Mouse (Mus musculus) cerebellum, adult 9-10 months (tissue): ENCODE data around the gene Defb23.

Experiments
- DNase-seq: peaks from one replicate; pipeline ENCODE4 v3.0.0; 2022

The Defb23 gene

DNA sequence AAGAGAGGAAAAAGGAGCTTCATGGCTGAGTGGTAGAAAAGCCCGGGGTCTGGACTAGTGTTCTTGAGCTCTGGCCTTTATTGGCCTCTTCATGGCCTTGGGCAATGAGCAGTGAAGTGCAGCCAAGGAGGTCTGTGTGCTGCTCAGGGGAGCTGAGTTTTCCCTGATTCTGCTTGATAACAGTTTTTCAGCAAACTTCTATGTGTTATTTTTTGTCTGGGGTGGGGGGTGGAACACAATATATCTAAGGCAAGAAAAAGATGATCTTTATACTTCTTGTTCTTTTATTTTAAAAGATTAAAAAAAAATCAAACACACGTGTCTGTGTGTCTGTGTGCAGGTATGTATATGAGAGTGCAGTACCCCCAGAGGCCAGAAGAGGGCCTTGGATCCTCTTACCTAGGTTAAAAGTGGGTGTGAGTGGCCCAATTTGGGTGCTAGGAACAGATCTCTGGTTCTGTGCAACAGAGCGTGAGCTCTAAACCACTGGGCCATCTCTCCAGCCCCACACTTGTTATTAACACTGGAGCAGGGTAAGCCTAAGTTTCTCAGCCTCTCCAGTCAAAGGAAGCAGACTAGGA is at the start of gene Defb23:
Gene Defb23, minus strand, starts transcription at position 51 of the 581 bp plus-strand sequence.
- no peak for DNase-seq

DNA sequence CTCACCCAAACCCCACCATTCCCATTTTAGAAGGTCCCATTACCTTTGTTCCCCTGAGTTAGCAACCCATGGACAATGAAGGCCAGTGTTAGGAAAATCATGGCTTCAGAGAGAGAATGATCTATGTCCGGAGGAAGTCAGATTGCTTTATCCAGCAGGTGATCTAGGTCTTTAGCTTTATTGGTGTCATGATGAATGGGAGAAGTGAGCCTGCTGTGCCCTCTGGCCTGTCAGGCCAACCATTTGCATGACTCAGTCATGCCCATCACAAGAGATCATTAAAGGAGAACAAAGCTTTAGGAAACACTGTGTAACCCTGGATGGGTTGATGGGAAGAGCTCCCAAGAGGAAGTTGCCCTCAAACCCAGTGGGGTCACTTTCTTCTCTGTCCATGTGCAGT is 47.2 kb upstream of the Defb23 start, which contains the start of gene Defb26:
Gene Defb26, minus strand, starts transcription at position 101 of the 400 bp plus-strand sequence.
- no peak for DNase-seq

DNA sequence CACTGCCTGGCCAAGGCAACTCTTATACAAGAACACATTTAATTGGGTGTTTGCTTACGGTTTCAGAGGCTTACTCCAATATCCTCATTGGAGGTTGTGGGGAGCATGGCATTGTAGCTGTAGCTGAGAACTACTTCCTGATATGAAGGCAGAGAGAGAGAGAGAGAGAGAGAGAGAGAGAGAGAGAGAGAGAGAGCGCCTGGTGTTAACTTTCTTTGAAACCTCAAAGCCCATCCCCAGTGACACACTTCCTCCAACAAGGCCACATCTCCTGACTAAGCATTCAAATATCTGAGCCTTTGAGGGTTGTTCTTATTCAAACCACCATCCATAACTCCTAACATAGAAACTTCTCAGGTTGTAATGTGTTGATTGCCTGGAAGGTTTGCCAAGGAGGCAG is 39.5 kb upstream of the Defb23 start:
- DNase-seq, result no peak

DNA sequence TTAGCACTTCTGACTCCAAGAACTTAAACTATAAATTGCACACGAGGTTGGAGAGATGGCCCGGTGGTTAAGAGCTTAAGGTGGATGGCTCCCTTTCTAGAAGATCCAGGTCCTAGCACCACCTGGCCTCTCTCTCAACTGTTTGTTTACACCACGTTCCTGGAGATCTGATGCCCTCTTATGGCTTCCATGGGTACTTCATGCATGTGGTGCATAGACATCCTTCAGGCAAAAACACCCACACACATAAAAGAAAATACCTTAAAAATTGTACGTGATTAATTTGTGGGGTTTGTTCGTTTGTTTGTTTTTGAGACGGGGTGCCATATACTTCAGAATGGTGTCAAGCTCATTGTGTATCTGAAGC is 36.4 kb upstream of the Defb23 start:
- no peak for DNase-seq

DNA sequence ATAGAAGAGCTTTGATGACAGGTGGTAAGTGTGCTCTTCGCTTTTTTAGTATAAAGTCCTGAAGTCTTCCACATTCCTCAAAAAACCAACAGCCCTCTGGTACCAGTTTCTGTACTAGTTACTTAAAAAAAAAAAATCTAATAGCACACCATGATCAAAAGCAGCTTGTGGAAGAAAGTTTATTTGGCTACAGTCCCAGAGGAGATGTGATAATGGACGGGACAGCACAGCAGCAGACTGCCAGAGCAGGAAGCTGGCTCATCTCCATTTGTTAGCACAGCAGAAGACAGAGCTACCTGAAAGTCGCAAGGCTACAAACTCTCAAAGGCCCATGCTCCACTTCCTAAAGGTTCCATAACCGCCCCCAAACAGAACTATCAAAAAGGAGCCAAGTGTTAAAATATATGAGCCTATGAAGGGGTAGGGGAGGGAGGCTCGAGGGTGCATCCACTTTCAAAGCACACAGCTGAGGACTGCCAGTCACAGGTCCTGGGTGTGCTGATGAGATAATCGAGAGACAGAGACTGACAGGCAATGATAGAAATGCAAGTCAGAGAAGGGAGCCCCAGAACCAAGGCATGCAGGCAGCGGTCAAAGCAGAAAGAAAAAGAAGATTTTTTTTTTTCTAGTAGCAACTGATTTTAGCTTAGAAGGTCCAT is 35.9 kb upstream of the Defb23 start:
- DNase-seq, result no peak

DNA sequence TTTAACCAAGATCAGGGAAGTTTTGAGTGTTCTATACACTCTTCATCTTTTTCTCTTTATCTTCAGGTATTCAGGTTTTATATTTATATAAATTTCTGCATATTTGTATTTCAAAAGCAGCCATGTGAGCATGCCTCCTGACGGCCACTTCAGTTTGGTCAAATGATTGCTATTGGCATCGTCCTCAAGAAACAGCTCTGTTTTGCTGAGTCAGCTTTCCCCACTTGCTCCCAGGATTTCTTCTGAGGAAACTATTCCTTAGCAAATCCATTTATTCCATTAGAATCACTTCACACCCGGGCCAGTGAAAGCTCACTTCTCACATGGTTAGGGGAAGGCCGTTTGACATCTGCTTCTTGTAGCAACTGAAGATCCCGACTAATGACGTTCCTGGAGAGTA is 33.6 kb upstream of the Defb23 start:
- DNase-seq, result no peak

DNA sequence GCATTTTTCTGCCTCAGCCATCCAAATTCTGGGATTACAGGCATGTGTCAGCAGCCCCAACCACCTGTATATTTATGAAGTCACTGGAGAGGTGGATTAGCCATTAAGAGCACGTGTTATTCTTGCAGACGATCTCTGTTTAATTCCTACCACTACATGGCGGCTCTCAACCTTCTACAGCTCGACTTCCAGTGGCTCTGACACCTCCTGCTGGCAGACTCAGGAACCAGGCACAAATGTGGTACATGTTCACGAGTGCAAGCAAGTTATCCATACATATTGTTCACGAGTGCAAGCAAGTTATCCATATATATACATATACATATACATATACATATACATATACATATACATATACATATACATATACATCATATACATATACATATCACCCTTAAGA is 28.7 kb upstream of the Defb23 start:
- DNase-seq, result no peak

DNA sequence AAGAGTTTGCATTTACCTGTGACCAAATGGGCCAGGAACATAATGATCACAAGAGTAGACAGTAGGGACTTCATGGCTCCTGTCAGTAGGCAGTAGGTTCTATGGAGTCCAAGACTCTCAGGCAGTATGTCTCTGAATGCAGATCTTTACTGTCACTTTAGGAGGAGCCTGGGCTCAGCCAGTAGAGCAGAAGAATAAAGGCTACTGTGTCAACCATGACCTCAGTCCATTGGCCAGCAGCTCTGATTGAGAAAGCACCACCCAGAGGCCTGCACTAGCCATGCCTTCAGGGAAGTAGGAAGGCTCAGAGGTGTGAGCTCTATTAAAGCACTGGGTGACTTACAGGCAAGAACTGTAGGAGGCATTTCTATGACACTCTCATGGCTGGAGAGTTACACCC is 25.6 kb upstream of the Defb23 start, which contains the start of gene Defb22:
Gene Defb22, minus strand, starts transcription at position 101 of the 400 bp plus-strand sequence.
- no peak for DNase-seq

DNA sequence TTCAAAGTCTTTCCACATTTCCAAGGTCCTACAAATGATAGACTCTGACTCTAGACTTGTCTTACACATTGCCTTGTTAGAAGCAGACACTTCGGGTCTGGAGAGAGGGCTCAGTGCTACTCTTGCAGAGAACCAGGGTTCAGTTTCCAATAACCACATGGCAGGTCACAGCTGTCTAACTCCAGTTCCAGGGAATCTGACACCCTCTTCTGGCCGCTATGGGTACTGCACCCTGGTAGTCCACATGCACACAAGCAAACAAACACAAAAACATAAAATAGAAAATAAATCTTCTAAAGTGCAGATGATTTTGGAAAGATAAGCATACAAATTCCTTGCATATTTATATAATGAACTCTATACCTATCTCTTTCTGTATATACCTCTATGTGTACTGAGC is 22.6 kb upstream of the Defb23 start:
- no peak for DNase-seq

DNA sequence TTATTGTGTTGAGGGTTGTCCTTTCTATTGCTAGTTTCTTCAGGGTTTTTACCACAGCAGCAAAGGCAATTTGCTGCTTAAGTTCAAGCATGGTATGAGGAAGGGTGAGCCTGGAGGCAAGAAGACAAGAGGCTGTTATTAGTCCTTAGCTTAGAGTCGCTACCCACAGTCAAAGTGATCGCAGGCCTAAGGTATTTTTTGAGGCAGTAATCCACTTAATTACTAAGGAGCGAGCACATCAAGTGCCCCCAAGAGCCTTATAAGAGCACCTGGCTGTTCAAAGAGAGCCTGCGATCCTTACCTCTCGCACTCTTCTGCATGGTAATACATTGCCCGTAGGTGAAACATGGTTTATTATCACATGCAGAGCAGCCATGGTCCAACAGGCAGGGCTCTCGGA is 17.3 kb upstream of the Defb23 start:
- no peak for DNase-seq

DNA sequence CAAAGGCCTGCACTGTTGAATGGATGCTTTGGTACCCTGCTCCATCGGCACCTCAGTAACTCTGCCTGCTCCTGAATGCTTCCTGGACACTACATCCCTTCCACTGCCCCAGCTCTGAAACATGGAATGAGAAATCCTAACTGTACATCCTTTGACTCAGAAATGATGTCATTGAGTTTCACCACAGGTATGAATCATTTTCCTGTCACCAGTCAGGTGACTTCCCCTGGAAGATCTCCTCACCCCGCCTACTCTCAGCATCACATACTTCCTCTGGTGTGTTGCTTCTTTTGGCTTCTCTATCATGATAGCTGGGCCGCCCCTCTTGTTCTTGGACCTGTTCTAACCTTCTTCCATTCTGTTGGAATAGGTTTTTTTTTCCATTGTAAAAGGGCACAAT is 16.5 kb upstream of the Defb23 start:
- no peak for DNase-seq

DNA sequence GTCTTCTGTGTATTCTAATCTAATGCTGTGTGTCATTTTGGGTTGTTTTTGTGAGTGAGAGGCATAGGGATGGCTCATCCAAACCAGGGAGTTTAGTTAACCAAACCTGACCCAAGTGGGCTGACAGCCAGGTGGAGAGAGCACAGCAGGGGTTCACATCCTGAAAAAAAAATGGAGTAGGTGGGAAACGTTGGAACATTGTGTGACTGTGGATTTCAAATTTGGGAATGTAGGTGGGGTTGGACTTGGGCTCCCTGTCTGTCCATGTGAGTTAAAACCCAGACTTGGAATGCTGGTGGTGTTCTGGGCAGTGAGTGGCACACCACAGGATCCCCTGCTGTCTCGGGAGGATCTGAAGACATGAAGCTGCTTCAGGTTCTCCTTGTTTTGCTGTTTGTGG is 12.3 kb upstream of the Defb23 start, which contains the start of gene Defb20:
Gene Defb20, plus strand, starts transcription at position 301 of the 400 bp plus-strand sequence.
- no peak for DNase-seq

DNA sequence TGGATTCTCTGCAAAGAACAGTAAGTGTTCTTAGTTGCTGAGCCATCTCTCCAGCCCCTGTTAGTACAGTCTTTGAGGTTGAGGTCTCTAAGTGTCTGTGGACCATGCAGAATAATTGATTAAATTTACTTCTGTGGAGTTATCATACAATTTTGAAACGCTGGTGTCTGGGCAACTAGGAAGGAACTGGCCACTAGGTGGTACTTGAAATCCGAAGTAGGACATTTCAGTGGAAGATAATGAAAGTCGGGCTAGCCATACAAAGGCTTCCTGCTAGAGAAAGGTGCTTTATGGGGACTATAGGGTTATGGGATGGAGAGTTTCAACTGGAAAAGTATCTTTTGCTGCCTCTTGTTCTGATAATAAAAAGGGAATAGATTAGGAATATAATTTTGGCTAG is 8.0 kb upstream of the Defb23 start:
- no peak for DNase-seq

DNA sequence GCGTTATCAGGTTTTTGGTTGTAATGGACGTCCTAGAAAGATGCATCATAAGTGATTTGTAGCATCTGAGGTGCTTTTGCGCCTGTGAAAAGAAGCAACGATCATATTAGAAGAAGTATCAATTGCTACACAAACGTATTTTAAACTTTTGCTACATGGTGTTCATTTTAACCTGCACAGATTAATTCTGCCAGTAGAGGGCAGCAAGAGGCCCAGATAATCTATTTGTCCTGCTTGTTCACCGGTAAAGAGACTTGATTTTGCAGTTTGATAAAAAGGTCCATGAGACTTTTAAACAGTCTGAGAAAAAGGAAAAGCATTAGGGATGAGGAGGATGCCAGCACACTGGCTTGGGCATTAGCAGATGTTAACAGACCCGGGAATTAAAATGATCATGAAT is 6.6 kb upstream of the Defb23 start:
- DNase-seq, result peak; percentile 33

DNA sequence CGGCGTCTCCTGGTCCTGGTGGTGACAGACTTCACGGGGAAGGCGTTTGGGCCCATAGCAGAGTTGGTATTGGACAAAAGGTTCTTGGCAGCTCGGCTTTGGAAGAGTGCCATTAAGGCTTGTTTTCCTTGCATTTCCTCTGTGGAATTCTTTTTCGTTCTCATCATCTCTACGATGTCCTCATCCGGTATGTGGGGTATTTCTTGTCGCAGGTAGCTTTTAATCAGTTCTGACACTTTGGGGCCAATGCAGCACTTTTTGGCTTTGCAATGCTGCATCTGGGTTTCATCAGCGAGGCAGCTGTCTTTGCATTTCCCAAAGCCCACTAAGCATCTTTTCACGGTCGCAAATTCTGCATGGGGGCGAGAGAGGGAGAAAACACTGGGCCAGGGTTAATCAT is 5.2 kb downstream of the Defb23 start:
- DNase-seq, result no peak

DNA sequence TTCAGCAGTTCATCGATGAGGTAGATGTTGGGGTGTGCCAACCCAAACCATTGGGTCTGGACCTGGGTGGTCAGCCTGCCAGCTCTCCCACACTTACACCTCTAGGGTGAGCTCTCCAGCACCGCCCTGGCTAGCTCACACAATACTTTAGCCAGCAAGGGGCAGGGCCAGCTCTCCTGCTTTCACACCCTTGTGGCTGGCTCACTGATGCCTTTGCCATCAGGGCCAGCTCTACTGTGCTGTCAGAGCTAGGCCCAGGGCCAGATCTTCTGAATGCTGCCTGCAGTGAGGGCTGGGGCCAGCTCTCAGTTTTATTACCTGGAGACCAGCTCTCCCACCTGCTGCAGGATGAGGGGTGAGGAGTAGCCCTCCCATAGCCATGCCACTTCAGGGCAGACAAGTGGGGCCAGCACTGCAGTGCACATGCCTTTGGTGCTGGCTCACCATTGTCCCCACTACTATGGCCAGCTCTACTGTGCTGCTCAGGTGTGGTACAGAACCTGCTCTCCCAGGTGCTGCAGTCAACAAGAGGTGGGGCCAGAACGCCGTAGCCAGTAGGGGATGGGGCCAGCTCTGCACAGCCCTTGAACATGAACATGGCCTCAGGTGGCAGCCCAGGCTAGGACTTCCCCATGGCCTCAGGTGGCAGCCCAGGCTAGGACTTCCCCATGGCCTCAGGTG is 12.2 kb downstream of the Defb23 start:
- no peak for DNase-seq

DNA sequence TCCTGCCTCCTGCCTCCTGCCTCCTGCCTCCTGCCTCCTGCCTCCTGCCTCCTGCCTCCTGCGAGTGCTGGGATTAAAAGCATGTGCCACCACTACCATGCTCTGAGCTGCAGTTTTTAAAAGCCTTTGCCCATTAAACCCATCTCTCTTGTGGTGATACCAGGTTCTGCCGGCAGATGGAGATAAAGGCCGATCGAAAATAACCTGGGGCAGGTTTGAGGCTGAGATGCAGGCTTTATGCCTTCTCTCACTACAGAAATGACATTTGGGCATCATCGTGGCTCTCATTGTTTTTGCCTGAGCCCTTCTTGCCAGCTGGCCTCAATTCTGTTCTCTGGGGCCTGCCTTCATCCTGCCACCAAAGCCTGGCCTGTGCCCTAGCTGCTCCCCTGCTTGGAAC is 14.2 kb downstream of the Defb23 start:
- peak; percentile 75 for DNase-seq

DNA sequence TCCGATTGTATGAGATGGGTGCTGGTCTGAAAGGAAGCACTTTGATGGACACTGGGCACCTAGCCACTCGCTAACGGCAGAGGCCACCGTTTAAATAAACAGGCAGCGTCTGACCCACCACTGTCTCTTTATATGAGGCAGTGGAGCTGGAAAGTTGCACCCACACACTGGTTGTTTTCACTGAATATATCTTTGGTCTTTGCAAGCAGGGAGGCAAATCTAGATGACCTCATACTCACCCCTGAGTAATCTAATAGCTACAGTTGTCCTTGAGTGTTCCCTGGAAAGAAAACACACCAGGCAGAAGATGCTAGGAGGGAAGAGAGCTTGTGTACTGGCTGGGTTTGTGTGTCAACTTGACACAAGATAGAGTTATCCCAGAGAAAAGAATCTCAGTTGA is 17.0 kb downstream of the Defb23 start:
- no peak for DNase-seq

DNA sequence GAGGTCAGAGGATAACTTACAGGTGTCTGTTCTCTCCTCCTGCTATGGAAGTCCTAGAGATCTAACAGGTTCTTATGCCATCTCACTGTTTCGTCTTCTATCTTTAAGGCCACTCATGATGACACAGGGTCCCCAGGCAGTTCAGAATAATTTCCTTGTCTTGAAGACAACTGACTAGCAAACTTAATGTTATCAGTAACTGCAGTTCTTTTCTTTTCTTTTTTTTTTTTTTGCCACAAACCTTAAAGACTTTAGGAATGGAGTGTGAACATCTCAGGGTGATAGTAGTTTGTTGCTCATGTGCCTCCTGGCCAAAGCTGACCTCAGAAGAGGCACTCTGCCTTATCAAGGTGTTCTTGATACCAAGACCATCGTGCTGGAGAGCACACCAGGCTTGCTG is 17.8 kb downstream of the Defb23 start:
- no peak for DNase-seq

DNA sequence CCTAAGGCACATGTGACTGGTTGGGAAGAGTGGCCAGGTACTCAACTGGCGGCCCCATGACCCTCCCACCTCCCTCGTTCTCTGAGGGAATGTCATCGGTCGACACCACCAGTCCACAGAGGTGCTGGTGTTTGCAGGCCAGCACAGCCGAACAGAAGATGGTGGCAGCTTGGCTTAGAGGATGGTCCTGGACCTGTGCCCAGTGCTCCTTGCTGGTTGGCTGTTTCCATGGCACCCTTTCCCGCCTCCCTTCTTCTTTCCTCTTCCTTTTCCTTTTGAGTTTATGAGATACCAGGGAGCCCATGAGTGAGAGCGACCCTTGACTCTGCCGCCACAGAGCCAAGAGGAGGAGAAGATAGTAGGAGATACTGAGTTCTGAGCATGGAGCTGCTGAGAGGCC is 21.1 kb downstream of the Defb23 start:
- no peak for DNase-seq

DNA sequence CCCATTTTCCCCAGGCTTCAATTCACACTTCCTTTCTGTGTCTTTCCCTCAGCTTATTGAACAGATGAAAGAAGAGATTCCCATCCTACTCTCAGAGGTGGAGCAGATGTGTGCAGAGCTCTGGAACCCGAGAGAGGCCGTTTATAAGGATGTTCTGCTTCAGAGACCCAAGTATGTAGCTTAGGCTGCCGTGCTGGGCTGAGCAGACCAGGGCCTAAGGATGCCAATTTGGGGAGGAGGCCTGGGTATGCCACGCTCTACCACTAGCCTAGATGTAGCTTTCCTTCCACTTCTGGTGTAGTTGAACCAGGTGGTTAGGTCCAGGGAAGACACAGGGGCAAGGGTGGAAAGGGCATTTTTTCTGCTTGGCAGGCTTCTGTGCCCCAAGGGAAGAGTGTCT is 22.1 kb downstream of the Defb23 start:
- DNase-seq, result no peak

DNA sequence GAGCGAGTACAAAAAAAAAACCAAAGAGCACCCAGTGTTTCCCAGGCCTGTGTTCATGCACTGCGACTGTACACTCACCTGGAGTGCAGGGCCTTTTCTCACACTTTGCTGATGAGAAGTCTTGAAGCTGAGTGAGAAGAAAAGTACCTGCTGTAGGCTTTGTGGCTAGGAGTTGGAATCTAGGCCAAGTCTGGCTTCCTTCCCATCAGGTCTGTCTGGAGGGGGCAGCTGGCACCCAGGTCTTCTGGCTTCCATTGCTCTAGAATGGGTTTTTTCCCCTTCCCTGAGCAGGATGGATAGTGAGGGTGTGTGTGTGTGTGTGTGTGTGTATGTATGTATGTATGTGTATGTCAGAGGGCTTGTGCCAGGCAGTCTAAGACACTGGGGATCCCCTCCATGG is 24.6 kb downstream of the Defb23 start:
- no peak for DNase-seq

DNA sequence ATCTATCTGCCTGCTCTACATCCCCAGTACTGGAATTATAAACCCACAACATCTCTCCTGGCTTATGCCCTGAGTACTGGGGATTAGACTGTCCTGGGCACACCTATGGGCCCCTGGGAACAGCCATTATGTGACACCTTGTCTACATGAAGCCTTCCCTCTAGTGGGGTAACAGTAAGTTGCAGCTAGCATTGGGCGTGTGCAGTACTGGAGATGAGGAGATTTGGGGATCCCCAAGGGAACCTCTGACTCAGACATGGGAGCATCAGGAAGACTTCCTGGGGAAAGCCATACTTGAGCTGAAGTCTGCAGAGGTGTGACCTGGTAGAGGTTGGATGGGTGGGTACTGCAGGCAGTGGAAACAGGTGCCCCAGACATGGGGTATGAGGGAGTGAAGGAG is 25.5 kb downstream of the Defb23 start:
- DNase-seq, result no peak
